Mouse (Mus musculus) erythroblast, adult 5-6 weeks (primary cell): ENCODE results near the gene Casp12. TPM values are rescaled to one million over a fixed set of nuclear protein-coding genes. Genes with fewer than 3 reads are reported as not detected.

Source experiments
- total RNA-seq, 2 experiments: library from RNA; stranded (forward) in 1 of 2; stranded (reverse) in 1 of 2; fragments of 150-400 nt in 1 of 2; fragments of 200-764, 138-1000 nt in 1 of 2; gene quantifications; 2 replicates each; pipeline versions ENCODE4 v1.2.3 to v1.2.4; 2015 to 2017; ENCODE audit warnings: low replicate concordance in 2 of 2

Gene Casp12
- total RNA-seq, 2 experiments from 2014 or later: 1.9 TPM; not detected in 1

Other genes with a start within 250 kb of the Casp12 start
- gene Casp1, start 46.9 kb upstream of the Casp12 start, total RNA-seq (2015; ENCODE audit: low replicate concordance): 14.2 and 35.0 TPM in 2 replicates
- gene Casp1, start 46.9 kb upstream of the Casp12 start, total RNA-seq (2017; ENCODE audit: low replicate concordance): 5.9 and 8.6 TPM in 2 replicates
- gene Casp4, start 36.6 kb upstream of the Casp12 start, total RNA-seq (2015; ENCODE audit: low replicate concordance): 10.0 and 18.3 TPM in 2 replicates
- gene Casp4, start 36.6 kb upstream of the Casp12 start, total RNA-seq (2017; ENCODE audit: low replicate concordance): 5.3 and 9.1 TPM in 2 replicates